Mouse (Mus musculus) megakaryocyte-erythroid progenitor cell, adult 5-6 weeks (primary cell): Measurements from ENCODE around the gene Ssmem1. TPM values are rescaled to one million over a fixed set of nuclear protein-coding genes. Genes with fewer than 3 reads are reported as not detected.

Experiments used
- ATAC-seq: replicated peaks from 2 replicates; pipeline ENCODE4 v1.8.0; 2016; ENCODE audit warnings: mild to moderate bottlenecking, inconsistent platforms; ENCODE audit not compliant: severe bottlenecking, poor library complexity, low FRiP score, low TSS enrichment
- total RNA-seq, 2 experiments: library from RNA; stranded (forward) in 1 of 2; stranded (reverse) in 1 of 2; fragments of 200-1000, 215-1000 nt in 1 of 2; fragments of >200 nt in 1 of 2; fragmentation: Nextera tagmentation in 1 of 2; gene quantifications; 2 replicates each; pipeline ENCODE4 v1.2.3; 2014 to 2017

Gene Ssmem1
- total RNA-seq, 2 experiments from 2014 or later = not detected

DNA sequence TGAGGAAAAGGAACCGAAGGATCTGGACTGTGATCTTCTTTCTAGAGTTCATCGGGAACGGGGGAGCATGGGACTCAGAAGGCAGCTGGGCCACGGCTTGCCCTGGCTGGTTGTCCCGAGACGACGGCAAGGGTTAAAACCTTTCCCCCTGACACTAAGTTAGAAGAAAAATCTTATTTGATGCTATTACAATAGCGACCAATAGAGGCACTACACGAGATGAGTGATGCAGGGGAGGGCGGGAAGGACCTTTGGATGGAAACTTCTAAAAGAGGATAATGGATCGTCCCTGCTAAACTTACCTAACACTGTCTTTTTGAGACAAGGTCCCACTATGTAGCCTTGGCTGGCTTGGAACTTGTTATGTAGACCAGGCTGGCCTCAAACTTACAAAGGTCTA lies 10.8 kb downstream of the Ssmem1 start:
- ATAC-seq = 0 out of 2 replicates have a peak, but pooled peaks have one; percentile 25

DNA sequence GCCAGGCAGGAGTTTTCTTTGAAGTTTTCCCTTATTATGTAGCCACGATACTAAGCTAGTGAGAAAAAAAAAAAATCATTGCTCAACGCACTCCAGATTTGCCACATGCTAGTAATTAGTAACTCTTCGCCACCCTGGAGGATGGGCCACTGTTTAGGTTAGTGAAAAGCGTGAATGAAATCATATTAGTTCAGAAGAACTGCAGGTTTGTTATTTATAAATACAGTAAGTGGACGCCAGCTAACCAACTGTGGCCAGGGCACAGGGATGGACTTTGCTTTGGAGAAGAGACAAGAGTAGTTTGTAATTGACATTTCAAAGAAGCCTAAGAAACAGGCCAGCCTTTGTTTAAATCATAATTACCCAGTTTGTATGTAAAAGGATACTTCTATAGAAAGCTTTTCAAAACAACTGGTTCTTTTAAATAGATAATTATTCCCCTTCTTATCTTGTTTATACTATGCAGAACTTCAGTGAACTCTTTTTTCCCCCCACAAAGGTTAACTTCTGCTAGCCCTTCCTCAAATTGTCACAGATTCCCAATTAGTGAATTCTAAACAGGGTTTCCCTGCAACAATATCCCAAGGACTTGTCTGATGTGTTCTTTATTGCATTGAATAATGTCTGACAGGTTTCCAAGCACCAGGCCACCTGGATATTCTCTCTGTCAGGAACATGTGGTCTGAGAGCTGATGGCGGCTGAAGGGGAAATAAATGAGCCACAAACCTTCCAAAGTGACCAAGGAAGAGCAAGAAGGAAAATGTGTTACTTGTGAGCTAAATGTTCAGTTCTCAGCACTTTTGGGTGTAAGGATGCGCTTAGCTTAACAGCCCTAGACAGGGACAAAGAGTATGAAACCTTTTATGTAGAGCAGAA lies 16.0 kb downstream of the Ssmem1 start:
- no peak for ATAC-seq

DNA sequence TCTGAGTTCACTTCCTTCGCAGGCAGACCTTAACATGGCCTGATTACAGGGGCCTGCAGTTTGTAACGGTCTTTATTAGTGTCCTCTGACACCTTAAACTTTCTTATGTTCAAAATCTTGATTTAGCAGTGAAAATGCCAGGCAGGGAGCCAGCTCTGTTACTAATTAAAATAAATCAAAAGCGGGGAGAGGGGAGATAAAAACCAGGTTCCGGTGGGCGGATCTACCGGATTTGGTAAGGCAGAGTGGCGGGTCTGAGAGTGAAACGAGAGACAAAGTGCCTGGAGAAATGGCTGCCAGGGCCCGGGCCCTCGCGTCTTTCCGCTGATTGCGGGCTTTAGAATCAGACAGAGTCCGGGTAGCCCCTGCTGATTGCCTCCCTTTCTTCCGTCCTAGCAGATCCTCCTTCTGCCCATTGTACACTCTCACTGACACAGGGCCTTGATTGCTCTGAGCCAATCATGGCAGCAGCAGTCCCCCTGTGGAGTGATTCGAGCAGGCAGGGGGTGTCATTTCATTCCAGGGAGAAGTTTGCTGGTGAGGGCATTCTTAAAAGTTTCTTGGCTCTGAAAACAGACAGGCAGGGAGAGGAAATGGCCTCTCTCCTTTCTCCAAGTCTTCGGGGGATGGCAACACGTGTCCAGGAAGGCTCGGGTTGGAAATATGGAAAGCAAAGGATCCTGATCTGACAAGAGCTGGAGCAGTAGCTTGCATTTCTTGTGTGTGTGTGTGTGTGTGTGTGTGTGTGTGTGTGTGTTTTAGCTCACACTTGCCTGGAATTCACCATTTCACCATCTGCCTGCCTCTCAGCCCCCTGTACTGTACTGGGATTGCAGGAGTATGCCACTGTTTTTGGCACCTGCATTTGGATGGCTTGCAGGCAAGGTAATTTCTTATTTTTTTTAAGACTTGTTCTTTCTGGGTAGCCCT lies 17.2 kb downstream of the Ssmem1 start:
- no peak for ATAC-seq

DNA sequence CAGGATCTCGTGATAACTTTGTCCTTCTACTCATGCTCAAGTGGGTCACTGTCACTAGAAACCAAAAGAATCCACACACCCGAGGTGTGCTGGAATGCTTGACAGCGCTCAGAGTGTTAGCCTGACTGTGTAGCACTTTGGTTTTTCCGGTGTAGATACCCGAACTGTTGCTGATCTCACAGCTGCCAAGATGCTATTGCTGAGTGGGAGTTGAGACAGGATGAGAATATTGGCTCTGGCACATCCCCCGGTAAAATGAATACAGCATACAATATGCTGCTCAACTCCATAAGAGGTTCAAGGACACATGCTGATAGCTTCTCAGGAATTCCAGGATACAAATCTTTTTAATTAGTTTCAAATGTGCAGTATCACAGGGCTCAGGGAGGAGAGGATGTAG lies 19.2 kb downstream of the Ssmem1 start:
- ATAC-seq = no peak

DNA sequence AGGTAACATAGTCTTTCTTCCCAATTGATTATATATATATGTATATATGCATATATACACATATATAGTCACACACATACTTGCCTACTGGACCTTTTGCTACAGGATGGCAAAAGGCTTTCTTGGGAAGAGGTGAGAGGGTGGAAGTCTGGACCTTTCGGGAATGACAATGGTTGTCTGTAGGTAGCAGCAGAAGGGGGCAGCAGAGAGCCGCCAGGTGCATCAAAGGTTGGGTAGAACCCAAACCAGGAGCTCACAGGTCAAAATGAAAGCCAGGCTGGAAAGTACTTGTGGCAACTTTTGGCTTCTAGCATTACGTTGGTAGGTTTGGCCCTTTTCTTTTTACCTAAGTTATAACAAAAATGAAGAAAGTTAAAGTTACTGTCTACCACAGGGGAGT lies 25.7 kb downstream of the Ssmem1 start:
- ATAC-seq = 0 out of 2 replicates have a peak, but pooled peaks have one; percentile 37

DNA sequence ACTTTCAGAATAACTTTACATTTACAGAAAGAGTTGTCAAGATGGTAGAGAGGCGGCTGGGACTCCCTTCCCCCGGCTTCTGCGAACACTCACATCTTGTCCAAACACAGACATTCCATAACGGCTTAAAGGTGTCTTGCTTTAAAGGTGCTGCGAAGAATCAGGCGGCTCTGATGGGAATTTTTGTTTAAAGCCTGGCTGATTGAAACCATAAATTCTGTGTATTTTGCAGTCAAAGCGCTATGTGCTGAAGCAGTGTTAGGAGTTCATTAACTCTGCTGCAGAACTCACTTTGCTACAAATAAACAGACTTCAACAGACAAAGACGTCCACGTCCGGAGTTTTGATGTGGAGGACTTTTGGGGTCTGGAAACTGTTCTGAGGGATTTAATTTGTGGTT lies 28.6 kb downstream of the Ssmem1 start:
- no peak for ATAC-seq

DNA sequence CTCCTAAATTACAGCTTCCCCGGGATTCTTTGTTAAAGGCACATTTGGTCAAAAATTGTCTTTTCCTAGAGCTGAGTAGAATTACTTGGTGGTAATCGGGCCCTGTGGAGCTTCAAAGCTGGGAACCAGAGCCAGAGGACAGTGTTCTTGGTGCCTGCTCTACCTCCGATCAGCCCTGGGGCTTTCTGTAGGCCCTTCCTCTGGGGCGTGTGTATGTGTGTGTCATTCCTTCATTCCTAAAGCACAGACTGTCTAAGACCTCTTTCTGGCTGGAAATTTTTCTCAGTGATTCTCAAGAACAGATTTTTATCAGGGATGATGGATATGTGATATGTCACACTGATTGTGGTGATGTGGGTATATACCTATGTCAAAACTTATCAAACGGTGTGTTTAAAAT lies 29.2 kb downstream of the Ssmem1 start:
- no peak for ATAC-seq

DNA sequence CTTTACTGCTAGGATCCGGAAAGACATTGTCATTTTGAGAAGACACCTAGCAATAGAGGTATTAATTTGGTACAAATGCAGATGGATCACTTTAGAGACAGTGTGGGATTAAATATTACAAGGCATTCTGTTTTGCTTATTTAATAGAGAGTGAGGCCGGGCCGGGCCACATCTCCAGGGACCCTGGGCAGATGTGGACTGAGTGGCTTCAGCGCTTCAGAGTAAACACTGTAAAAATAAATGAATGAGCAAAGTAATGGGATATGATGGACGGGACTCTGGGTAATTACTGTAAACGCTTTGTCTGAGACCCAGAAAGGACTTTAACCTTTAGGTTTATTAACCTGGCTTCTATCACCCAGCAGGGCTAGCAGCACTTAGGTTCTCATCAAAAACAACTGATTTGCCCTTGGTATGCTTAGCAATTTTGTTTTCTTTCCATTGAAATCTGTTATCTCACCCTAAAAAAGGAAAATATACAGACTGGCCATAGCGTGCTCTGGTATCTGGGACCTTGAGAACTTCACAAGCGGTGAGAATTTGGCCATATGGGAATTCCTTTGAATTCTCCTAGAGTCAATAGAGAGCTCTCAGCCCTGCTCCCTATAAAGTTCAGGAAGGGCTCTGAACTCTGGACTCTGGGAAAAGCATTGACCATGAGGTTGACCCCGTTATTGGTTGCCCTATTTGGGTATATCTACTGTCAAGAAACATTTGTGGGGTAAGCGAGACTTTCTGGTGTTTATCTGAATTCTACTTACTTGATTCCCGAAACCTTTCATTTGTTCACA lies 31.6 kb downstream of the Ssmem1 start, which contains the start of gene Cpa2:
Gene Cpa2 (plus strand): TSS at position 574 of the 791 bp plus-strand sequence.
- ATAC-seq = no peak

DNA sequence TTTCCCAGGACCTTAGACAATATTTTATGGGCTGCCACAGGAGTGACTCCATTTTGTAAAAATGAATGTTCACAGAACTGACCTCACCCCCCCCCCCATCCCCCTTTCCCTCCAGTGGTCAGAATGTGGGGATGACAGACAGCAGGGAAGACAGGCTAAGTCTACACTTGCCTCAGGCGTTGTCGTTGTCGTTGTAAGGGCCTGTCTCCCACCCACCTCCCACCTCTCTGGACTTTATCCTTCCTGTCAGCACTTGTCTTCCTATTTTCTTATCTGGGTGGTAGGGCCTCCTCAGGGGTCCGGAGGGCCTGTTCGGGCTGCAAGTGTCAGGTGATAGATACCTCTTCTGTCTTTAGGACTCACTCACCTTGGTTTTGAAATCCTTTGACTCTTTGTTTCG lies 32.6 kb downstream of the Ssmem1 start:
- ATAC-seq = no peak

DNA sequence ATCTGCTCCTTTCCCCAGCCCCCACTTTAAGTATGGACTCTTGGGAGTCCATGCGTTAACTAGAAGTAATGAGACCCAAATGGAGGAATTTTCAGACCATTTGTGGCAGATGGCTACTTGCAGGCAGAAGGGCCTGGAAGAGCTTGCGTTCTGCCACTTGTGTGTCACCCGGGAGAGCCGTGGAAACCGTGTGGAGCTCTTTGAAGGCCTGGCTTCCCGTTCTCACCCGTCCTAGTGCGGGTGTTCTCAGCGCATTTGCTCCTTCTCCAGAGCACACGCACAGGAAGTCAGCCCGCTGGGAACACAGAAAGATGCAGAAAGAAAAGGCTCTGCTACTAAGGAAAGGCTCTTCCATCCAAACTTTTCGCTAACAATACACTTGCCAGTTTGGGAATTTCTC lies 33.4 kb downstream of the Ssmem1 start:
- ATAC-seq = no peak

DNA sequence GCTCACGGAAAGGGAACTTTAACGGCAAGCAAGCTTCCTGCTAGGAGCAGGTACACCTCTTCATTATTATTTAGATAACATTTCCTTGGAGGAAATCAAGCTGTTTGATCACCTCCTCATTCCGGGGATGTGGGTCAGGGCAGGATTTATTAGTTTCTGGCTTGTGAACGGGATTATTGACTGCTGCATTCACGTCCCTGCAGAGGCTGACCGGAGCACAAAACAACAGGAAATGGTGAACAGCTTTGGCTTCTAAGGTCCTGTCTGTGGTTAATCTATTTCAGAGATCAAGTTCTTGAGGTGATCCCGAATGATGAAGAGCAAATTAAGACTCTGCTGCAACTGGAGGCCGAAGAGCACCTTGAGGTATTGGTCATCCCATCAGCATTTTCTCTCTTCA lies 34.2 kb downstream of the Ssmem1 start:
- ATAC-seq = no peak

DNA sequence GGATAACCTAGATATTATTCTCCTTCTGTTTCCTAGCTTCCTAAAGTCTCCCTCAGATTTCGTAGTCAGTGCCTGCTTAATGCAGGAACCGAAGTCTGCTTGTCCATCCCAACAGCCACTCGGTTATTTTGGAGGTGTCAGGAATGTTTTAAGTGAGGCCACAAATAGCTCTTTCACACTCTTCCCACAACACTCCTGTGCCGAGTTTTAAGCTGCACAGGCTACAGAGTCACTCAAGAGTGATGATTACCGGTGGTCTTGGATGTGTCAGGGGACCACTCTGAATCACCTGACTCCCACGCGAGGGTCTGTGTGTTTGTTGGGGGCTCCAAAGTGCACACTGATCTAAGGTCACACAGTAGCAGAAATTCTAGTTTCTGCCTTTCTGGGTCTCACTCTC lies 36.0 kb downstream of the Ssmem1 start:
- ATAC-seq = no peak

DNA sequence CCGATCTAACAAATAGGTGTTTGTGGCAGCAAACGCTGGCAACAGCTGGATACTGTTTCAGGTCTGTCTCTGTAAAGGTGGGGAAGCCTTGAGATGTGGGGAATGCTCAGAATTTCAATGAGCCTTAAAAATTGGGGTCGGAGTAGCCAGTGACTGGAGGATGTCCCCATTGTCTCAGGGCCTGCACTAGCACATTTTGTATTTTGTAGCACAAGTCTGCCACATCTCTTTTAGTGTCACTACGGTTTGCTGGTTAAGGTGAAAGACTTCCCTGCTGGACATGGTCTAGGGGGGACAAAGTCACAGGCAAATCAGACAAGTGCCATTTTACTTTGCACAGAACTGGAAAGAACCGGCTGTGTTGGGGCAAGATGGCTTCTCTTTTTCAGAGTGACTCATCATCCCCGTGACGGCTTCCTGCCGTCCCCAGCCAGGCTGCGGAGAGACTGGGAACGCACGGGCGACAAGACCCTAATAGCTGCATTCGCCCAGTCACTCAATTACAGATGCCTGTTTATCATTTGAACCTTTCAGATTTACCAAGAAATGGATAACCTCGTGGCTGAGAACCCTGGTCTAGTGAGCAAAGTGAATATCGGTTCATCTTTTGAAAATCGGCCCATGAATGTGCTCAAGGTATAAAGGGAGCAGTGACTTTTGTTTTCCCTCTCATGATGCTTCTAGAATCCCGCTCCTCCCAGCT lies 37.1 kb downstream of the Ssmem1 start:
- ATAC-seq = peak; percentile 57

DNA sequence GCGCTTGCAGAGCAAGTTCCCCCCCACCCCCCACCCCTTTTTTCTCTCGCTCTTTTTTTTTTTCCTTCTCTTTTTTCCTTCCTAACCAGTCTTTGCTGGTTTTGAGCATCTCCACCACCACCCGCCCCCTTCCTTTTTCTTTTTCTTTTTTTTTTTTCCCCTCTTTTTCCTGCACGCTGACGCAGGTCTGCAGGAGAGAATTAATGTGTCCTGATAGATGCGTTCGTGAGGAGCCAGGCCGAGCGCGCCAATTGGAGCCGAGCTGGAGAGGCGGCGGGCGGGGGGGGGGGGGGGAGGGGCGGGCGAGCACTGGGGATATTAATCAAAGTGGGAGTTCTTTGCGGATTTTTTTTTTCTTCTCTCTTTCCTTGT lies 37.6 kb downstream of the Ssmem1 start:
- no peak for ATAC-seq

DNA sequence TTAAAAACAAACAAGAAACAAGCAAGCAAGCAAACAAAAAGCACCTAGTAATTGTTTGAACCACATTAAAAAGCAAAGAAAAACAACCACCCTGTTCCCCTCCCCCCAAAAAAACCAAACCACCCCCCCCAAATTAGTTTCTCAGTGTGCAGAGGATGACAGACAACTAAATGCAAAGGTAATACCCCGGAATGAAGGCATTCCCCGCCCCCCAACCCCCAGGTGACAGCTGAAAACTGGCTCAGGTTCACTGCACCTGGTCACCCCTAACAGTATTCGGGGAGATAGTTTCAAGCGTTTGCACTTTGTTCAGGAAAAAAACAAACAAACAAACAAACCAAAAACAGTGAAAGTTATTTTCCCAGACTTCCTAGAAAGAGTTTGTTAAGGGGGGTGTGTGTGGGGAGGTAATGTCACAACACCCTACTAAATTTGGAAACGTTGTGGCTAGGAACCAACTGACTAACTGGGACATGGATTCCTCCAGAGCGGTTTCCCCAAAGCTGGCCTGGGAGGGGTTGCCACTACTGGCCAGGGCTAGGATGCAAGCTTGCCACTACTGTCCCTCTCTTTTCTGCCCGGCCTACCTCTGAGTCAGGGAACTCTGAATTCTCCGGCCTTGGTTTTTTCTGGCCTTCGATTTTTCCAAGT lies 38.1 kb downstream of the Ssmem1 start:
- no peak for ATAC-seq

DNA sequence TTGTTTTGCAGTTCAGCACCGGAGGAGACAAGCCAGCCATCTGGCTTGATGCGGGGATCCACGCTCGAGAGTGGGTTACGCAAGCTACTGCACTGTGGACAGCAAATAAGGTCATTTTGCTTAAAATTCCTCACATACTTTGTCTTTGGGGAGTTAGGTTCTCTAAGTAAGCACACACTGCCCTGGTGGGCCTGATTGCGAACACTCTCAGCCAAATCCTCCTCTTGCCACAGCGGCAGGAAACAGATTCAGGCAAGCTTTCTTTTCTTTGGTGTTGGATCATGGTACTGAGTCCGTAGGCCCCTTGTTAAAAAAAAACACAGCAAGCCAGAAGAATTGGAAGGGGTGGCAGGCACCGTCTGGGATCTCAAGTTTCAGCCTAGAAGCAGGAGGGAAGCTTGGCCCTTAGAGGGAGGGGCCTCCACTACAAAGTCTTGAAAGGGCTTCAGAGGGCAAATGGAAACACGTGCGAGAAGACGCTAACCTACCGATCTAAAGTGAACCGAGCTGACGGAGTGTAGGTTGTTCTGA lies 39.6 kb downstream of the Ssmem1 start:
- ATAC-seq = no peak

DNA sequence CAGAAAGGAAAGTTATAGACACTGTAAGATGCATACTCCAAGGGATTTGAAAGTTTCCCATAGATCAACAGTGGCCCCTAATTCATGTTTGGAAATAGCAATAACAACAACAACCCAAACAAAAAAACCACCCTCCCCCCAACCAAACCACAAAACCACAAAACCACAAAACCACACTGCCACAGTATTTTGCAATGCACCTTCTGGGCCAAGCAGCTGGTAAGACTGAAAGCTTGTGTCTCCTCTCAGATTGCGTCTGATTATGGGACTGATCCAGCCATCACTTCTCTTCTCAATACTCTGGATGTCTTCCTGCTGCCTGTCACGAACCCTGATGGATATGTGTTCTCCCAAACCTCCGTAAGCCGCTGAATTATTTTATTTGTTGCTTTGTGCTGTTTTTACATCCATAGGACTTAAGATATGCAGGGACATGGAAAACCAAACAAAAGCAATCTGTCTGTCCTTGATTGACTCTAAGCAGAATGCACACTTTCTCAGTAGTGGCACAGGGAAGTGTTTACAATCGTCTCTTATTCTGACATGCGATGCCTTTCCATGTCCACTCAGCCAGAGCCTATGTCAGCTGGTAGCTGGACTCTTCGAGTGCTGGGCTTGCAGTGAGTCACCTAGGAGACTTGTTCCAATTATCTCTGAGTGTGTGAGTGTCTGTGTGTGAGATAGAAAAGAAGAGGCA lies 41.0 kb downstream of the Ssmem1 start:
- no peak for ATAC-seq

DNA sequence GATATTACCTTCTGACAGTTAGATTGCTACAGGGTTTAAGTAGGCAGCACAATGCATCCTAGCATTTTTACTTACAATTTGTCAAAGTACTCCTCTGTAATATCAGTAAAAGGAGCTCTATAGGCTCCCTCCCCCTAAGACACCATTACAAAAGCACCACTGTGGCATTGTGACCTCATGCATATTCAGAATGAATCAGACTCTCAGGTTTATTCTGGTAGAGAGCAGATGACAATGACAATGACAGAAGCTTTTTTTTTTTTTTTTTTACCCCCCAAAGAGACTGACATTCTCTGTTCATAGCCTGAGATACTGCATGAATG lies 41.5 kb downstream of the Ssmem1 start:
- no peak for ATAC-seq
